Mouse (Mus musculus): ENCODE results near the gene Kalrn.

Kalrn gene

DNA sequence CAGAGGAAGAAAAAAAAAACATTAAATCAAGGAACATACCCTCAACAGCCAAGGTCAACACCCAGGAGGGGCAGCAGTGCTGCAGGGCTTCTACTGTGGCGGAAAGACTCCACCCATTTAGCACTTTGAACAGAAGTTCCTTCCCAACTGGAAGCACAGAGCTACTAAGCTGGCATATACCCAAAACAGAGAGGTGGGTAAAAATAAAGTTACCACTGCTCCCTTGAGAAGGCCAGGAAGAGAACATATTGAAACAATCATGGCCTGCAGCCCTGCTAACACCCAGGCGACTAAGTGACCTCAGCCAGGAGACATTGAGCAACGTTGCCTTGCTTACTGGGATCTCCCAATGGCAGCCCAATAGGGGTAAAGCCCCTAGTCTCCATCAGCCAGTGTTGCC, 79.4 kb downstream of the Kalrn start:
- peak; percentile 51 to 67 for DNase-seq

DNA sequence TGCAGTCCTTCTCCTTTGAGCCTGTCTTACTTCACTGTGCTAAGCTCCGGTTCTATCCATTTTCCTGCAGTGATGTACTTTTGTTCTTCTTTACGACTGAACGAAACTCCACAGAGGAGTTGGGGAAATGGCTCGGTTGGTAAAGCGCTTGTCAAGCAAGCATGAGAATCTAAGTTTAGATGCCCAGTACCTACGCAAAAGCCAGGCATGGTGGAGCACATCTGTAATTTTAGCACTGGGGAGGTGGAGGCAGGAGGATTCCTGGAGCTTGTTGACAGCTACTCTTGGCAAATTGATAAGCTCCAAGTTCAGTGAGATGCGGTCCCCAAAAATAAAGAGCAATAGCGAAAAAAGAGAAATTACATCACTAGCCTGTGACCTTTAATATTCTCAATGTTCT, 82.1 kb downstream of the Kalrn start:
- DNase-seq, result no peak

DNA sequence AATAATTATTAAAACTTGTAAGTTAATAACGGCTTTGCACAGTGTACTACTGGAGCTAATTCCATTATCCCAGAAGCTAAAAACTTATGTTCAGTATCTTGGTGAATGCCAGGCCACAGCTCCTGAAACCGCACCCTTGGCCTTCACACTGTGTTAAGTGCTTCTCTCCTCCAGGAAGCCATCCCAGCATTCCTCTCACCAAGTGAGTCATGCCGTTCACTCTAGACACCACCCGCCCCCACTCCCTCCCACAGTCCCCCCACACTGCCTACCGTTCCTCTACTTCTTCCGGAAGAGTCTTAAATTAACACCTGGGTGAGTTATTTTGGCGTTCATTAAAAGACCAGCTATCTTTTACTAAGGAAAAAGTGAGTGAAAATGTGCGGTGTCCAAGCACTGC, 82.8 kb downstream of the Kalrn start:
- no peak for DNase-seq

DNA sequence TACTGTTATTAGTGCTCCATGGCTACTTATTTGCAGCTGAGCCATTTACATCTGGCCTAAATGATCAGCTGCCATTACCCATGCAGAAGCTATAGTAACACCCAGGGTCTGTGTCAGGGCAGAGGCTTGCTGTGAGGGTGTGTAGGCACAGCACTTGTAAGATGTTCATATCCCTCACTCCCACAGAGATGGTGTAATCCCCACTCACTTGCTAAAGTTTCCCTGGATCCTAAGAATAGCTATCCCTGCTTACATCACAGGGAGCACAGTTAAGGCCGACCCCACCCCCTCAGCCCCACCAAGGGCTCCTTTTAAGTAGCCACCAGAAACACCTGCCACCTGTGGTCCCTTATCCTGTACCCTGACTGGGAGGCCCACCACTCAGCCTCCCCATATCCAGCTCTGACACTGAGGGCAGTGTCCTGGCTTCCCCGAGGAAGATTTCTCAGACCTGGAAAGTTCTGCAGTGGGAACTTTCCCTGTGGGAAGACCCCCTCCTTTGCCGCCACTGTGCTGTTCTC, 83.5 kb downstream of the Kalrn start:
- DNase-seq, result no peak

DNA sequence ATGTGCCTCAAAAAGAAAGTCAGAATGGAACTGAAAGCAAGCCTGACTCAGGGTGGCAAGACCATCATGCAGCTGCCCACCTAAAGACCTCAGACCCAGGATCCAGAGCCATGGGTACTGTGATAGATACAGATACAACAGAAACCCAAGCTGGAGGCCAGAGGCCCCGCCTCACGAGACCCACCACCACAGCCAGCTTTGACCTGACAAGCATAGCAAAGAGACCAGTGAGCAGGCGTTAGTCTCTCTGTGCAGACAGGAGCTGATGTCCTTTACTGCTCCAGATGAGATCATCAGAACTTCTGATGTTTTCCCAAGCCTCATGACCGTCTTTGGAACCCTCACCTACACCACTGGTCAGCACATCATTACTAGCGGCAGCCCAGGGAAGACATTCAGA, 85.5 kb downstream of the Kalrn start:
- DNase-seq, result no peak

DNA sequence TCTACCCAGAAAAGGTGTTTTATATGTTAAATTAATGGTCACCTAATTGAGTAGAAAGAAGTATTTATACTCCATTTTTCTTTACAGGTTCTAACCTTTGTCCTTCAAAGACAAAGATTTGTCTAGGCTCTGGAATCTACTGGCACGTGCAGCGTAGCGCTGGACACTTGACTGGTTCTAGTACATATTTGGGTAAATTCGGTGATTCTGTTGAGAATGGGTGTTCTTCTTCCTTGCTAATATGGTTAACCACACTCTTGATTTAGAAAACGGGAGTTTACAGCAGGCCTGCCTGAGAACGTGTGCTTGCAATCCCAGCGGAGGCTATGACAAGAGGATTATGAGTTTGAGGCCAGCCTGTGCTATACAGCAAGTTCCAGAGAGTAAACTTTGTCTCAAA, 86.1 kb downstream of the Kalrn start:
- DNase-seq, result no peak

DNA sequence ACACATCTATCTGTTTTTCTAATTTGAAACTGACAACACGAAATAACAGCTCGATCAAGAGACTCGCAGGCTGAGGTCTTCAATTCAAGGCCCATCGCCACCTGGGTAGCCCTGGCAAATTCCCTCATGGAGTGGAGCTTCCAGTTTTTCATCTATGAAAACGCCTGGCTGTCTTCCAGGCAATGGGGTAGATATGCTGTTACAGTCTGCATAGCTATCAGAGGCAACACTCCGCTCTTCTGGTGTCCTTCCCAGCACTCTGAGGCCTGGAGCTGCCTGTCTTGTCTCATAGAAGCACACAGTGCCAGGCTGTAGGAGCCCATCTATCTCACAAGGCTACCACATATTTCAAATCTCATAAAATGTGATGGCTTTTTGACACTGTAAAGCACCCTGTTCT, 87.8 kb downstream of the Kalrn start:
- no peak for DNase-seq

DNA sequence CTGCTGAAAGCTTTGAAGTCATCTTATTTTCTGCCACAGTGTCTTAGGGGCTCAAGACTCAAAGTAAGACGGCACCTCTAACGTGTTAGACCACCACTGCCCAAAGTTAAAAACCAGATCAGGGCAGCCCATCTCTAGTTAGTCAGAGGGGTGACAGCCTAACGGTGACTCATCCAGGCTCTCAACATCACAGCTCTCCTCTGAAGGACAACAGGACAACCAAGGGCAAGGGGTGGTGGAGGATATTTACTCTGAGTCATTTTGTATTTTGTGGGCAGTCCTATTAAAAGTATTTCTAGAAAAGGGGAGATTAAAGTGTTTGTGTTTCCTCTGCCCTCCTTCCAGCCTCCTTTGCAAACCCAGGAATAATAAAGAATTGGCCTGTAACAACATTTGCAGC, 88.4 kb downstream of the Kalrn start:
- DNase-seq, result no peak

DNA sequence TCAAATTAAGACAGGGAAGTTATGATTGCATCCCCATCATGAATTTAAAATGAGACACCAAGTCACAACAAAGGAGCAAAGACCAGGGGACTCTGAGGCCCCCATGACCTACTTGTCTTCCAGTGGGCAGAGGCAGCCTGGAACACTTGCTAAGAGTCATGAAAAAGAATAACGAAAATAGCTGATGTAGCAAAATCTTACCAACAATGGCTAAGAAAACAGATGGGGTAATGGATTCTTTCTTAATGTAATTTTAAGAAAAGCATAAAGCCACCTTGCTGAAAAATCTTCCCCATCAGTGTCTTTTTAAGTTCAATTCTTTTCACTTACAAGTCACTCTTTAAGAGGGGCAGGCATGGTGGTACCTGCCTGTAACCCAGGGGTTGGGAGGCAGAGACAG, 89.1 kb downstream of the Kalrn start:
- no peak for DNase-seq

DNA sequence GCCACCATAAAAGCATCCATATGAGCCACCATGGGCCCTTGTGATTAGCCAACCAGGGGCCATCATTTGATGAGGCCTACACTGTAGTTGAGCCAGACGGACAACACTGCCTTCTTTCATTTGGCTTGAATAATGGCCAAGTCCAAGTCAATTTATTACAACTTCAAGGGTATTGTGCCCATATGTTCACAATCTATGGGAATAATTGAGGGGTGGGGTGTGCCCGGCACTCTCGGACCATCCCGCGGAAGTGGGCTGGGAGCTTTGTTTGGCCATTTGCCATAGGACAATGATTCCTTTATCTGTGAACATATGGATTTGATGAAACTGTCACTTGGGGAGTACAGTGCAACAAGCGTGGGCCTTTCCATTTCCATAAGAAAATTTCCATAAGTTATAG, 89.6 kb downstream of the Kalrn start:
- DNase-seq, result no peak

DNA sequence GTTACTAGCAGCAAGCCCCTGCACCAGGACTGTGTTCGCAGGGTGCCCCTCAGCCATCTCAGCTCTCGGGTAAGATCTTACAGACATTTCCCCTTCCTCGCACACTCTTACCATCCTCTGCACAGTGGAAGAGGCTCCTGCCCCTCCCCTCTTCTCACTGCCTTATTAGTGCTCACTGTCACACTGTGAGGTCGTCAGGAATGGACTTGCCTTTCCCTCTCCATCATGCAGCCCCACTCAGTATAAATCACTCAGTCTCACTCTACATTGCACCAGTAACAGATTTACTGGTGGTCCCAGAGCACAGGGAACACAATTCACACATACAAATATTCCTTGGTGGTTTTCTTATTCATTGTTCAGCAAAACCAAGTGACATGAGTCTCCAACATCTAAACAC, 98.6 kb downstream of the Kalrn start:
- DNase-seq, result no peak

DNA sequence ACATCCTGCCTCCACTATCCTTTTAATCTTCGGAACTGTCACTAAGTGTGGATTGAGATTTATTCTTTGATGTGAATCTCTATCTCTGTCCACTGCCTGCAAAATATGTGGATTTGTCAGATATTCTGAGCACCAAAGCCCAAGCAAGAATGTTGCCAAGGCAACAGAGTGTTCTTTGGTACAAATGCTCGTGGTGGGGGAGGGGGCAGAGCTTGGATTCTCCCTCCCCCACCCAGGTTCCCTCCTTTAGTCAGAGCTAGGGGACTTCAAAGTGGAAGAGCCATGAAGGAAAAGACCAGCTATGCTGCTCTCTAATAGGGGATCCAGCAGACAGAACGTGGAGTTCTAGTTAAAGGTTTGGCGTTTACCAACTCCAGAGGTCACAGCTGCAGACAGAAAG, 99.4 kb downstream of the Kalrn start:
- no peak for DNase-seq

DNA sequence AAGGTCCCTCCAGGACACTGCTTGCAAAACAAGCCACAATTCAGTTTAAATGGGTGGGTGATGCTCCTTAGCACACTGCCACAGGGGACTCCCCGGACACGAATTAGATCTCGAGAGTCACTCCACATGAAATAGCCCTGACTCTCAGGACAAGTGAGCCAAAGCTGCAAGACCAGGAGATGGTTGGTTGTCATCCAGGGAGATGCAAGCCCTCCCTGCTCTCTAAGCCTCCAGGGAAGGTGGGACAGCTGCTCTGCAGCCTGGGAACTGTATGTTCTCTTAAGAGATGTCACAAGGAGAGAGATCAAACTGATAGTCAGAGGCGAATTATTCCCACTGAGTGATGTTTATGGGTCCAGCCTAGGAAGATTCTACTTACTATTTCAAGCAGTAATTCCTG, 101.9 kb downstream of the Kalrn start:
- no peak for DNase-seq

DNA sequence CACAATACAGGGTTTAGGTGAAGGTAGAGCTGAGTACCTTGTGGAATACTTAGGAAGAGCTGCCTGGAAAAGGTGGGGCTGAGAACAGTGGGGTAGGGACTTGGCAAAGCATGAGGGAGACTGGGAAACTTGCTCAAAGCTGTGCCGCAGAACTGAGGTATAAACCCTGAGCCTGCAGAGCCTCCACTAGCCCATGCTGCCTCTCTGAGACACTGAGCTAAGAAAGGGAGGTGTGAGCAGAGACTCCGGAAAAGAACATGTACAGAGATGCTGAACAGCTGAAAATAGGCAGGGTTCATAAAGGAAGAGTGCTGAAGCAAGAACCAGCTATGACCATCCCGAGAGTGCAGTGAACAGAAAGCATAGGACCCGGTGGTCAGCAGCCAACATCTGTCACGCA, 103.0 kb downstream of the Kalrn start:
- DNase-seq, result no peak

DNA sequence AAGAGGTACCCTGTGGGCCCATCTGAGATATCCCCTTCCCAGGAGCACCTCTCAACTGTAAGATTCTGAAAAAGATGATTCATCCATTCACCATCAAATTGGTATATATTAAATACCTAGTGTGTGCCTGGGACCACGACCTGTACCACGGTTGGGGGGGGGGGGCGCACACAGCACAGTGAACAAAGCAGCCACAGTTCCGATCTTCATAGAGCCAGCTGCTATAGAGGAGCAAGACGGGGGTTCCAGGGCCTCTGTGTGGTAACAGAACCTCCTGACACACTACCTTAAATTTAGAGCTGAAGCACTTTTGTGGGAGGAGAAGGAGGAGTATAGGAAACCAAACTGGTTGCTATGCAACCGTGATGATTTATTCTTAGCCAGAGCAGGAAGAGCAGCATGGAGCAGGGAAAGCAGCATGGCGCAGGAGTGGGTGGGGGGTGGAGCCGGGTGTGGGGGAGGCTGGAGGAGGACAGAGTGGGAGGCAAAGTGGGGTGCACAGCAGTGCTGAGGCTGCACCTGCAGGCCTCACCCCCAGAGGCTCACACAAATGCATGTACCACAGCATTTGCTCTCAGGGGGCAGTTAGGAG, 104.0 kb downstream of the Kalrn start:
- DNase-seq, result no peak

DNA sequence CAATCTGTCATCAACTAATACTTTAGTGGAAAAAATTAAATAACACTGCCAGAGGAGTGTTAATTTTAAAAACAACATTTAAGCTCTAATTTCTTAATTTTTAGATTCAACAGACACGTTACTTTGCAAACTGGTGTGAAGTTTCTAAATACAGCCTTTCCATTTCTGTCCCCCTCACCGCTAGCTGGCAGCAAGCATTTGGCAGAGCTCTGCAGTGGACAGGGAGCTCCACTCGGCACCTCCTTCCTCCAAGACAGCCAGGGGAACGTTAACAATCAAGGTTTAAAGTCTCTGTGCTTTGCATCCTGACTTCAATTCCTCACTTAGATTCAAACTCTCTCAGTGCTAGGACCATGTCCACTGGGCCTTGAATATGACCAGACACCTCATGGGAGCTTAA, 106.7 kb downstream of the Kalrn start:
- DNase-seq, result no peak

DNA sequence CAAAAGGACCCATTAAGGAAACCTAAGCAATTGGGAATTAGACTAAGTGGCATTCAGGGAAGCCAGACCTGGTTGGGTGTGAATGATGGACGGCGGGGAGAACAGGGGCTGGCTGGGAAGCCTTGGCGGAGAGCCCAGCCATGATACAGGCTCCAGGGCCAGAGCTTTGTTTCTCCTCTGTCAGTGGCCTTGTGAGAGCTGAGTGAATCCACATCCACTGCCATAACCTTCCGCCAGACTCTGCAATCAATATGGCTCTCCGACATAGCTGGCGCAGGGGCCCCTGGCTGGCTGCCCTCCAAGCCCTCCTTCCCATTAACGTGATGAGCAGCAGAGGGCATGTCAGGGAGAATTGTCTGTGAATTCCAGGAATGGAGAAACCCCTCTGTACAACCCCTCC, 117.0 kb downstream of the Kalrn start:
- no peak for DNase-seq

DNA sequence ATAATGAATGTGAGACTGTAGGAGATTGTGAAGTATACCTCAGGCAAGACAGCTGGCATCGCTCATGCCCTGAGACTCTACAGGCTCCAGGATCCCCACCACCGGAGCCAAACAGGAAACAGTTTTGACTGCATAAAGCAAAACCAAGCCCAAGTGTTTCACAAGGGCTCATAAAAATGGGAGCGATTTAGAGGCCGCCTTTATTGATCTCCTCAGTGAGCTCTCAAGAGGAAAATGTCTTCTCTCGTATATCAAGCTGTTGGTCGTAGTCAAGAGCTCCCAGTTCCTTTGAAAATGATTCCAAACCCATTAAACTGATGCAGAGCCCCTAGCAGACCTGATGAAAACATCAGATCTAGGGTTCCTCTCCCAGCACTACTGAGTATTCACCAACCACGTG, 127.7 kb downstream of the Kalrn start:
- no peak for DNase-seq

DNA sequence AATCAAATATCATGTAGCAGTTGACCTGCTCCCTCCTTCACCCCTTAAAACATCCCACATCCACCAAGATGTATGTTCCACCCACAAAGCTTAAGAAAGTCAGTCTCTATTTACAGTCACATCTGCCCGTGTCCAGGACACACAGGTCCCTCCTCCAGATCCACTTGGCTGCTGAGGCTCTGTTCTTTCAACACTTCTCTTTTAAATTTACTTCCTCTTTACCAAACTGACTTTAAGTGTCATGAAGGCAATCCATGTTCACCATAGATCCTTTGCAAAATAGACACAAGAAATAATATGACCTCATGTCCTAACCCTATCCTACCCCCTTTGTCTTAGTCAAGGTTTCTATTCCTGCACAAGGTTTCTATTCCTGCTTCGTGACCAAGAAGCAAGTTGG, 131.6 kb downstream of the Kalrn start:
- DNase-seq, result no peak

DNA sequence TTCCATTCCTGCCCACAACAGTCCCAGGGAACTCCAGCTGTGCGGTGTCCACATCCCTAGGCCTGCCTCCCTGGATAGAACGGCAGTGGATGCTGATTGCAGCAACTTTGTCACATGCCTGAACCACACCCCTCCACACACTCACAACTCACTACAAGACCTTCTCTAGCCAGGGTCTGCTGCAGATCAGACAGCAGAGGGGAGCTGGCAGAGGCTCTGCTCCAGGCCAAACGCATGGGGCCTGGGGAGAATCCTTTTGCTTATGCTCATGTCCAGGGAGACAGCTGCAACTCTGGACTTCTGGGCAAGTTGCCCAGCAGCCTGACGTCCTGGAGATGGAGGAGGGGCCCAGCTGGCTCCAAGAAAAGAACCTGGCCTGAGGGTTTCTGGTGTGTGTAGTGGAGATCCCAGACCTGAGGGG, 132.3 kb downstream of the Kalrn start:
- DNase-seq, result peak; percentile 56 to 67

DNA sequence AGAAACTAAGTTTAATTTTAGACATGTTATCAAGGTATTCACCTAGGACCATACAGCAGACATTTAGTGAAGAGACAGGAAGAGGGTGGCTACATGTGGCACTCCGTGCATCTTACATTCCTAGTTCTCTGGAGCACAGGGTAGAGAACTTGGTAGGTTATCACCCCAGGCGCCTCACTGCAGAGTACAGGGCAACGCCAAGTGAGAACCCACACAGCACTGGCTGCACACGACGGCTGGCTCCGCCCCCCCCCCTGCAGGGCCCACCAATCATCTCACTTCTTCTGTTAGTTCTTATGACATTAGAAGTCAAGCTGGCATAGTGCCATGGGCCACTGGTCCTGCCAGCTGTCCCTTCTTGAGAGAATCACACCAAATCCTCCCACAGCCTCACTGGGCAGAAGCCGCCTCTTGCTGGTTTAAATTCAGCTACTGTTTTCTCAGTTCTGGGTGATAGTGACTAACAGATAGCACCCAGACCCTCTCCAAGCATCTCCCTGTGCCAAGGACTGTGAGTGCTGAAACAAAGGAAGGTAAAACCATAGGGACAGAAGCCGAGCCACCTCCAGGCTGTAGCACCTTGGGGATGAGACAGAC, 133.2 kb downstream of the Kalrn start:
- no peak for DNase-seq

DNA sequence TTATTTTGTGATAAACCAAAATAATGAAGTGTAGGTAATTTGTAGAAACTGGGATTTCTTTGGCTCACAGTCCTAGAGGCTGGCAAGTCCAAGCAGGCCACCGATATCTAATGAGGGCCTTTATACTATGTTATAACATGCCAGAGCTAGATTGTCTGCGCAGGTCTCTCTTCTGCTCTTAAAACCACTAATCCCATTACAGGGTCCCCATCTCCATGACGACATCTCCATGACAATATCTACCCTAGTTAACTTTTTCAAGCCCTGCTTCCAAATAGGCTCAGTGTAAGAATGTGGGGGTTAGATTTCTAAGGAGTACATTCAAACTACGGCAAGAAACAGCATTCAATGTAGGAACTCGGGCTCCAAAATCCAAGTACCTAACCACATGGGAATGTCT, 143.2 kb downstream of the Kalrn start:
- DNase-seq, result no peak

DNA sequence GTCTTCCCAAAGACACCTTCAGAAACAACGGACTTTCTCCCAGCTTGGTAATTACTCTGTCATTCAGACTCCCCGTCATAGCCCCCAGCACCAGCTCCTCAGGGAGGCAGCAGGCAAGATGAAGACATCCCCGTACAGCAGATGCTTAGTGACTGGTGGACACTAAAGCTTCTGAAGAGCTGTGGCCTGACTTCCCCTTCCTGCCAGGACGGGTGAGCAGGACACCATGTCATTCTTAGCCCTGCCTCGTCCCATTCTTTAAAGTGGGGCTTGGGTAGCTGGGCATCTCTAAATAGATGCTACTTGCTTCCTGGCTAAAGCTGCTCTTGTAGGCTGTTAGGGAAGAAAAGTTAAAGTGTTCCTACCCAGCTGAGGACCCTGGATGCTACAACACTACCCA, 145.7 kb downstream of the Kalrn start:
- no peak for DNase-seq

DNA sequence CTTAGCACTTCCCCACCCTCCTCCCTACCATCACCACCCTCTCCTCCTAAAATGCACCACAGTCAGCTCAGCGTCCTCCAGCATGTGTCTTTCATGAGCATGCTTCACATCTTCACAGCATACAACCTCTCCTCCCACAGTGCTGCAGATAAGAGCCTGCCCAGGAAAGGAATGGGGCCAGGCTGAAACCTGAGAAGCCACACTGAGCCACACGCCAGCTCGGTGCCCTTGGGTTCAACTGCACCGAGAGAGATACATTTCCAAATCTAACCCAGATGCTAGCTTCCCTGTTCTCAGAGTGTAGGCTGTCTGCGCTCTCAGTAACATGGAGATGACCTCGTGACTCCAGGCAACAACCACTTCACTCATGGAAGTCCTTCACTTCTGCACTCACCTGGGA, 151.9 kb downstream of the Kalrn start:
- no peak for DNase-seq

DNA sequence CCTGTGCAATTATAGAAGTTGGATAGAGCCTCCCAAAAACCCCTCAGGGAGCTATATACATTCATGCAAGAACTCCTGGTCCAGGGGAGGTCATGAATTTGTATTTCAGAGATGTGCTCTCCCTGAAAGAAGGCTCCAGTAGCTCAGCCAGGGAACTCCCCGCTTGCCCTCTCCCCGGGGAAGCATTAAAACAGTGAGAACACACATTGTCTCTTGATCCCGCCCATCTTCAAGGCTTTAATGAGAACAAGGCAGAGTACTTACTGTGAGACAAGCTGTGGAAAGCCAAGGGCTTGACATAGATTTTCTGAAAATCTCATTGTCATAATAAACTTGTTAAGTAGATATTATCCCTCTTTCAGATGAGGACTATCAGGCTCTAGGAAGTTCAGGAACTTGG, 155.4 kb downstream of the Kalrn start:
- DNase-seq, result no peak
